Mouse (Mus musculus) small intestine, adult 2 months (tissue): ENCODE measurements around the gene Cnga4. TPM values are rescaled to one million over a fixed set of nuclear protein-coding genes. Genes with fewer than 3 reads are reported as not detected.

Source experiments
- H3K27ac ChIP-seq: fragments of 200-500 bp; 2 replicates; pipeline ENCODE4 v1.5.1; 2012; ENCODE audit warnings: low read depth, low read length, control low read depth, inconsistent platforms; ENCODE audit not compliant: insufficient read depth
- H3K27me3 ChIP-seq: fragments of 200-500 bp; 2 replicates; pipeline ENCODE4 v1.6.1; 2012; ENCODE audit warnings: mild to moderate bottlenecking, moderate library complexity, low read length, inconsistent platforms; ENCODE audit not compliant: control insufficient read depth, insufficient read depth
- H3K36me3 ChIP-seq: fragments of 200-500 bp; 2 replicates; pipeline ENCODE4 v1.6.1; 2012; ENCODE audit warnings: mild to moderate bottlenecking, low read length, control low read depth, inconsistent platforms; ENCODE audit not compliant: control insufficient read depth, insufficient read depth
- H3K4me1 ChIP-seq: fragments of 200-500 bp; 2 replicates; pipeline ENCODE4 v1.6.1; 2012; ENCODE audit warnings: low read length, inconsistent platforms, mixed read lengths; ENCODE audit not compliant: control insufficient read depth, insufficient read depth, insufficient read length
- H3K4me3 ChIP-seq: fragments of 200-500 bp; 2 replicates; pipeline ENCODE4 v1.5.1; 2012; ENCODE audit warnings: low read depth, mild to moderate bottlenecking, control low read depth, inconsistent platforms, low read length, moderate library complexity
- CTCF ChIP-seq: fragments of 200-500 bp; IDR thresholded peaks from 2 replicates; pipeline ENCODE4 v1.5.1; 2012; ENCODE audit warnings: low read depth, mild to moderate bottlenecking, control low read depth, inconsistent platforms, low read length, moderate library complexity, mixed read lengths; ENCODE audit not compliant: insufficient replicate concordance, insufficient read length; ENCODE audit errors: extremely low read depth
- POLR2A ChIP-seq: fragments of 200-500 bp; IDR thresholded peaks from 2 replicates; pipeline ENCODE4 v1.6.1; 2012; ENCODE audit warnings: low read depth, mild to moderate bottlenecking, control low read depth, inconsistent platforms, low read length, moderate library complexity
- WGBS: fragments of 180-500 bp; shearing (Covaris S2); methylation state at CpG from one replicate; pipeline ENCODE4 v1.1.7; 2018; 5-methylcytosine and 5-hydroxymethylcytosine counted together
- polyA plus RNA-seq: library from polyadenylated mRNA; depleted of rRNA; stranded (reverse); fragments of >200 nt; gene quantifications from 2 replicates; pipeline ENCODE4 v1.2.3, GENCODE M21; 2012

Gene Cnga4
- polyA plus RNA-seq, 1 experiment: 0.10 TPM

GRCm38 (mm10) chr7:105414385-105414784 lies 10.0 kb downstream of the Cnga4 start:
- Histone ChIP-seq H3K4me3 (no peak overlapping the region), H3K4me1 (no peaks in the 10 kb centered on the region), H3K36me3 (no peaks in the 10 kb centered on the region), H3K27me3 (no peaks in the 10 kb centered on the region), H3K27ac (no peak overlapping the region)
- WGBS: 52% methylated on average over 6 of the region's 6 CpGs
- TF ChIP-seq CTCF: no peak
- no peak for TF ChIP-seq POLR2A

DNA sequence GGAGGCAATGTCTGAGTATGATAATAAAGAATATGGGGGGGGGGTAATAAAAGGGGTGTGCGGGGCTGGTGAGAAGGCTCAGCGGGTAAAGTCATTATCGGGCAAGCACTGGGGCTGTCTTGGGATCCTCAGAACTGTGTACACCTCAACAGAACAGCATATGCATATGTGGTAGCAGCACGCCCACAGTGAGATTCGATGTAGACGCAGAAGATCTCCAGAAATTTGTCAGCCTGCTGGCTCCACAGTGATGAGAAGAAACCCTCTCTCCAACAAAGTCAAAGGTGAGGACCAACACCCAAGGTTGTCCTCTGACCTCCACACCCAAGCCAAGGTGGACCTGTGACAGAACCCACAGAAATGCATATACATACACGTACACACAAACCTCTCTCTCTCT lies 12.2 kb downstream of the Cnga4 start:
- 81% methylated on average over 7 of the region's 7 CpGs for WGBS
- H3K36me3 ChIP-seq: no peaks in the 10 kb centered on the region
- TF ChIP-seq CTCF (no peak), POLR2A (no peak)
- H3K27me3 ChIP-seq: no peaks in the 10 kb centered on the region
- H3K4me3 ChIP-seq: no peak overlapping the region
- H3K27ac ChIP-seq: no peak overlapping the region
- no peaks in the 10 kb centered on the region for H3K4me1 ChIP-seq

GRCm38 (mm10) chr7:105418106-105418505 lies 13.7 kb downstream of the Cnga4 start:
- Histone ChIP-seq H3K4me1 (no peaks in the 10 kb centered on the region), H3K4me3 (no peak overlapping the region), H3K27ac (no peak overlapping the region), H3K36me3 (no peaks in the 10 kb centered on the region), H3K27me3 (no peaks in the 10 kb centered on the region)
- TF ChIP-seq POLR2A (no peak), CTCF (no peak)
- 84% methylated on average over 5 of the region's 5 CpGs for WGBS

DNA sequence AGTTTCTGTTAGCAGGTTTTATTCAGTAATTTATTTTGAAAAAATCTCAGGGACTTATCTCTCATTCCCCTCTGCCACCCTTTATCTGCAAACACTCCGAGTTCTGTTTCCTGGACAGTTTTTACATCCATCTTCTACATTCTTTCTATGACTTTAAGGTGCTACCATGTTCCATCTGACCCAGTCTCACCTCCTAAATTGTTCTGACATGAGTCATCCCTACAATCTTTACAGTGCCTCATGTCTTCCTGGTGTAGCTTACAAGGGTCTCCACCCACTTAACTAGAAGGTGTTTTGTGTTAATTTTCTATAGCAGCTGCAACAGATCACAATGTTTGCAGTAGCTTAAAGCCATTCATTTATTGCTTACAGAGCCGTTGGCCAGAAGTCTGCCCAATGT lies 16.5 kb downstream of the Cnga4 start:
- Histone ChIP-seq H3K27me3 (peaks cover 11% of the 10 kb centered on the region), H3K4me3 (no peak overlapping the region), H3K36me3 (no peaks in the 10 kb centered on the region), H3K4me1 (0 out of 2 replicates have a peak, but pooled peaks cover 2% of the 10 kb centered on the region), H3K27ac (no peak overlapping the region)
- TF ChIP-seq POLR2A (no peak), CTCF (no peak)
- 18% methylated on average over 2 of the region's 2 CpGs for WGBS

- Histone ChIP-seq H3K4me3 (no peak overlapping the region), H3K4me1 (0 out of 2 replicates have a peak, but pooled peaks cover 2% of the 10 kb centered on the region), H3K27ac (no peak overlapping the region), H3K36me3 (no peaks in the 10 kb centered on the region), H3K27me3 (peaks cover 16% of the 10 kb centered on the region)
- 16% methylated on average over 5 of the region's 5 CpGs for WGBS
- no peak for TF ChIP-seq CTCF
- no peak for TF ChIP-seq POLR2A
These were observed 20.0 kb downstream of the Cnga4 start for GRCm38 (mm10) chr7:105424368-105424767.

DNA sequence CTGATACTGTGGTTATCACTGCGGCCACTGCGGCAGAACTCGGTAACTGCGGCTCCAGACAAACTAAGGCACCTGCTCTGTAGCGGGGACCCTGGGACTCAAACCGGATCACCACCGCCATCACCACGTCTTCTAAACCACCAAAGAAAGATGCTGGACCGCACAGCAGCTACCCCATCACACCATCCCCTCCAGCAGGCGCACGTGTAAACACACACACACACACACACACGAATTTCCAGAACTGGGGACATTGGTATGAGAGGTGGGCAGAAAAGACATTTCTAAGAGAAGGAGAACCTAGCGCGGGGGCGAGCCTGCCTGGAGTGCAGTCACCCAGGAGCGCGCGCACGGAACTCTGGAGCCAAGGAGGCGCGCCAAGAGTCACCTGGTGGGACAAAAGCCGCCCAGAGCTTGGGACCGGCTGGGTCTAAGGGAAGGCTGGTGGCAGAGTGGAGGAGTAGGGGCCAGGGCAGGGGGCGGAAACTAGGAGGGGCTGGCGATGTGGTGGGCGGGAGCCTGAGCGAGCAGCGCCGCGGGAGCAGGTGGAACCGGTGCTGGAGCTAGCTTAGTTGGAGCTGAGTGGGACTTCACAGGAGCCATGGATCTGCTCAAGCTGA lies 21.2 kb downstream of the Cnga4 start, which contains the start of gene Cckbr:
TSS of gene Cckbr (plus strand) at position 308 of the 620 bp plus-strand sequence.
- no peak within 1 kb of the TSS for H3K4me3 ChIP-seq

GRCm38 (mm10) chr7:105426051-105426450 lies 21.7 kb downstream of the Cnga4 start:
- WGBS: 3% methylated on average over 11 of the region's 11 CpGs
- Histone ChIP-seq H3K4me1 (0 out of 2 replicates have a peak, but pooled peaks cover 2% of the 10 kb centered on the region), H3K27ac (no peak overlapping the region), H3K4me3 (no peak overlapping the region), H3K27me3 (peaks cover 16% of the 10 kb centered on the region), H3K36me3 (no peaks in the 10 kb centered on the region)
- no peak for TF ChIP-seq POLR2A
- no peak for TF ChIP-seq CTCF

More for the DNA sequence above, 21.2 kb downstream of the Cnga4 start, which contains the start of gene Cckbr:
- no peaks in the 10 kb centered on the region for H3K36me3 ChIP-seq
- 0 out of 2 replicates have a peak, but pooled peaks cover 2% of the 10 kb centered on the region for H3K4me1 ChIP-seq
- H3K27me3 ChIP-seq: peaks cover 16% of the 10 kb centered on the region
- no peak for TF ChIP-seq POLR2A
- TF ChIP-seq CTCF: no peak
- 4% methylated on average over 31 of the region's 31 CpGs for WGBS
- no peak within 1 kb of the TSS for H3K27ac ChIP-seq
